Mouse (Mus musculus) lung, embryonic 14.5 days (tissue): ENCODE measurements around the gene Rilp. TPM values are rescaled to one million over a fixed set of nuclear protein-coding genes. Genes with fewer than 3 reads are reported as not detected.

ENCODE experiments used
- ATAC-seq: fragments of 200-750 bp; cut with Nextera tagmentation; 2 replicates; pipeline ENCODE4 v1.8.0; 2017; ENCODE audit warnings: mild to moderate bottlenecking, moderate TSS enrichment, moderate library complexity; ENCODE audit not compliant: insufficient read depth
- DNase-seq: peaks from one replicate; pipeline ENCODE4 v3.0.0-alpha.2; 2015
- H3K27ac ChIP-seq: fragments of 300-500 bp; sonication (generic); 2 replicates; pipeline ENCODE4 v1.5.1; 2014; ENCODE audit warnings: low read depth, mild to moderate bottlenecking, moderate library complexity
- H3K27me3 ChIP-seq: fragments of 300-500 bp; sonication (generic); 2 replicates; pipeline ENCODE4 v1.6.1; 2014; ENCODE audit warnings: low read length, control low read depth; ENCODE audit not compliant: insufficient read depth
- H3K36me3 ChIP-seq: fragments of 300-500 bp; sonication (generic); 2 replicates; pipeline ENCODE4 v1.6.1; 2014; ENCODE audit warnings: control low read depth; ENCODE audit not compliant: insufficient read depth
- H3K4me1 ChIP-seq: fragments of 300-500 bp; sonication (generic); 2 replicates; pipeline ENCODE4 v1.6.1; 2014; ENCODE audit warnings: antibody characterized with exemption, control low read depth; ENCODE audit not compliant: insufficient read depth
- H3K4me2 ChIP-seq: fragments of 300-500 bp; sonication (generic); 2 replicates; pipeline ENCODE4 v1.6.1; 2014; ENCODE audit warnings: mild to moderate bottlenecking
- H3K4me3 ChIP-seq: fragments of 300-500 bp; sonication (generic); 2 replicates; pipeline ENCODE4 v1.5.1; 2014; ENCODE audit warnings: low read depth, low read length
- H3K9ac ChIP-seq: fragments of 300-500 bp; sonication (generic); 2 replicates; pipeline ENCODE4 v1.6.1; 2014
- H3K9me3 ChIP-seq: fragments of 300-500 bp; sonication (generic); 2 replicates; pipeline ENCODE4 v1.6.1; 2016; ENCODE audit warnings: low read depth, low read length, control low read depth
- CTCF ChIP-seq: IDR thresholded peaks from 2 replicates; pipeline ENCODE4 v1.5.1; 2016; ENCODE audit warnings: antibody characterized with exemption, low read depth
- WGBS: fragments of 180-500 bp; shearing (Covaris S2); extraction: QIAGEN DNeasy Blood & Tissue Kit; methylation state at CpG from one replicate; pipeline ENCODE4 v1.1.7; 2014; 5-methylcytosine and 5-hydroxymethylcytosine counted together
- polyA plus RNA-seq: library from polyadenylated mRNA; unstranded; fragments of >200 nt; fragmentation: Nextera tagmentation; extraction: Ambion mirVana; gene quantifications from 2 replicates; pipeline ENCODE4 v1.2.1, GENCODE M21; 2014

The Rilp gene
- polyA plus RNA-seq, 1 experiment from 2014 or later: 0.58 TPM

GRCm38 (mm10) chr11:75515186-75515585, 5.3 kb downstream of the Rilp start:
- Histone ChIP-seq H3K4me2 (no peak overlapping the region), H3K9me3 (no peaks in the 10 kb centered on the region), H3K9ac (no peak overlapping the region; the same call in 1 of the 2 replicates), H3K4me1 (no peaks in the 10 kb centered on the region), H3K36me3 (0 out of 2 replicates have a peak, but pooled peaks cover 3% of the 10 kb centered on the region), H3K27ac (no peak overlapping the region), H3K4me3 (no peak overlapping the region), H3K27me3 (no peaks in the 10 kb centered on the region)
- DNase-seq: no peak
- ATAC-seq: no peak
- WGBS: 89% methylated on average over 25 of the region's 25 CpGs
- TF ChIP-seq CTCF: no peak

GRCm38 (mm10) chr11:75519834-75520633, 10.1 kb downstream of the Rilp start:
- H3K9me3 ChIP-seq: no peaks in the 10 kb centered on the region
- no peaks in the 10 kb centered on the region for H3K27me3 ChIP-seq
- no peak overlapping the region for H3K4me2 ChIP-seq
- H3K4me1 ChIP-seq: no peaks in the 10 kb centered on the region
- no peak overlapping the region for H3K4me3 ChIP-seq
- H3K9ac ChIP-seq: no peak overlapping the region; the same call in 1 of the 2 replicates
- TF ChIP-seq CTCF: no peak
- WGBS: 70% methylated on average over 15 of the region's 15 CpGs
- no peak for ATAC-seq
- no peak overlapping the region for H3K27ac ChIP-seq
- DNase-seq: no peak
- no peaks in the 10 kb centered on the region for H3K36me3 ChIP-seq

GRCm38 (mm10) chr11:75521609-75522008, 11.7 kb downstream of the Rilp start:
- no peak overlapping the region for H3K9ac ChIP-seq
- no peaks in the 10 kb centered on the region for H3K36me3 ChIP-seq
- ATAC-seq (no peak), DNase-seq (no peak)
- no peak overlapping the region for H3K27ac ChIP-seq
- 87% methylated on average over 4 of the region's 4 CpGs for WGBS
- no peak overlapping the region for H3K4me3 ChIP-seq
- no peak overlapping the region for H3K4me2 ChIP-seq
- H3K4me1 ChIP-seq: no peaks in the 10 kb centered on the region
- no peaks in the 10 kb centered on the region for H3K9me3 ChIP-seq
- no peaks in the 10 kb centered on the region for H3K27me3 ChIP-seq
- TF ChIP-seq CTCF: no peak

- H3K9ac ChIP-seq: no peak overlapping the region
- no peaks in the 10 kb centered on the region for H3K27me3 ChIP-seq
- no peak overlapping the region for H3K4me3 ChIP-seq
- ATAC-seq (no peak), DNase-seq (no peak)
- no peaks in the 10 kb centered on the region for H3K4me1 ChIP-seq
- TF ChIP-seq CTCF: no peak
- no peak overlapping the region for H3K27ac ChIP-seq
- no peaks in the 10 kb centered on the region for H3K36me3 ChIP-seq
- H3K4me2 ChIP-seq: no peak overlapping the region
- H3K9me3 ChIP-seq: no peaks in the 10 kb centered on the region
- WGBS: 79% methylated on average over 2 of the region's 2 CpGs
Measured at GRCm38 (mm10) chr11:75522793-75523192, 12.9 kb downstream of the Rilp start.

- WGBS: 76% methylated on average over 15 of the region's 15 CpGs
- Histone ChIP-seq H3K4me1 (no peaks in the 10 kb centered on the region), H3K4me3 (no peak overlapping the region), H3K9ac (no peak overlapping the region), H3K36me3 (no peaks in the 10 kb centered on the region), H3K27ac (no peak overlapping the region), H3K9me3 (no peaks in the 10 kb centered on the region), H3K27me3 (no peaks in the 10 kb centered on the region), H3K4me2 (no peak overlapping the region)
- DNase-seq (no peak), ATAC-seq (no peak)
- no peak for TF ChIP-seq CTCF
Measured at GRCm38 (mm10) chr11:75525531-75526125, 15.7 kb downstream of the Rilp start.

GRCm38 (mm10) chr11:75526943-75527342, 17.0 kb downstream of the Rilp start:
- no peak overlapping the region for H3K9ac ChIP-seq
- H3K4me2 ChIP-seq: no peak overlapping the region
- ATAC-seq (no peak), DNase-seq (no peak)
- H3K27me3 ChIP-seq: no peaks in the 10 kb centered on the region
- no peaks in the 10 kb centered on the region for H3K36me3 ChIP-seq
- H3K4me3 ChIP-seq: no peak overlapping the region
- H3K9me3 ChIP-seq: no peaks in the 10 kb centered on the region
- H3K4me1 ChIP-seq: no peaks in the 10 kb centered on the region
- H3K27ac ChIP-seq: no peak overlapping the region
- no peak for TF ChIP-seq CTCF
- 80% methylated on average over 6 of the region's 6 CpGs for WGBS

GRCm38 (mm10) chr11:75529771-75530170, 19.9 kb downstream of the Rilp start:
- Histone ChIP-seq H3K4me1 (no peaks in the 10 kb centered on the region), H3K9me3 (no peaks in the 10 kb centered on the region), H3K9ac (no peak overlapping the region), H3K4me2 (no peak overlapping the region), H3K27me3 (no peaks in the 10 kb centered on the region), H3K36me3 (no peaks in the 10 kb centered on the region), H3K27ac (no peak overlapping the region), H3K4me3 (no peak overlapping the region)
- 13% methylated on average over 4 of the region's 4 CpGs for WGBS
- DNase-seq (no peak), ATAC-seq (no peak)
- no peak for TF ChIP-seq CTCF
